Mouse (Mus musculus) spleen, postnatal 0 days (tissue): ENCODE data around the gene Hmga1b. TPM values are rescaled to one million over a fixed set of nuclear protein-coding genes. Genes with fewer than 3 reads are reported as not detected.

Source experiments
- polyA plus RNA-seq: library from polyadenylated mRNA; unstranded; fragments of >200 nt; fragmentation: Nextera tagmentation; extraction: Ambion mirVana; gene quantifications from 2 replicates; pipeline ENCODE4 v1.2.1, GENCODE M21; 2015

The Hmga1b gene
- 3.8 and 5.0 TPM in 2 replicates for polyA plus RNA-seq

GRCm38 (mm10) chr11:120762672-120763041 is at the start of gene Hmga1b:
Hmga1b (plus strand) TSS chr11:120762794.

GRCm38 (mm10) chr11:120713580-120714518 is 48.7 kb upstream of the Hmga1b start, which contains the start of the genes Cenpx and Lrrc45:
Cenpx (minus strand) TSS chr11:120713738.
Lrrc45 (plus strand) TSS chr11:120713925.

GRCm38 (mm10) chr11:120721124-120722066 is 41.2 kb upstream of the Hmga1b start, which contains the start of gene Rac3:
Rac3 (plus strand) TSS chr11:120721470.

GRCm38 (mm10) chr11:120727169-120727527 is 35.4 kb upstream of the Hmga1b start, which contains the start of gene Dcxr:
Dcxr (minus strand) TSS chr11:120727281.

GRCm38 (mm10) chr11:120731858-120732680 is 30.5 kb upstream of the Hmga1b start, which contains the start of gene Cbr2:
Cbr2 (minus strand) TSS chr11:120732114.

GRCm38 (mm10) chr11:120784064-120784791 is 21.6 kb downstream of the Hmga1b start, which contains the start of the genes Rfng and Gps1:
Rfng (minus strand) TSS chr11:120784207.
Gps1 (plus strand) TSS chr11:120784272.

GRCm38 (mm10) chr11:120795756-120796613 is 33.4 kb downstream of the Hmga1b start, which contains the start of gene Dus1l:
Dus1l (minus strand) TSS chr11:120796403.

Other genes with a start within 250 kb of the Hmga1b start
- 0.13 TPM in 1 of 2 replicates, not detected in the other for gene Gcgr, start 232.1 kb upstream of the Hmga1b start, polyA plus RNA-seq
- gene Mcrip1, start 213.1 kb upstream of the Hmga1b start, polyA plus RNA-seq, result 76.2 and 89.7 TPM in 2 replicates
- gene Ppp1r27, start 211.7 kb upstream of the Hmga1b start, polyA plus RNA-seq, result not detected in 2 replicates
- gene P4hb, start 189.5 kb upstream of the Hmga1b start, polyA plus RNA-seq, result 206 and 241 TPM in 2 replicates
- 234 and 266 TPM in 2 replicates for gene Arhgdia, start 181.2 kb upstream of the Hmga1b start, polyA plus RNA-seq
- 381 and 432 TPM in 2 replicates for gene Alyref, start 164.4 kb upstream of the Hmga1b start, polyA plus RNA-seq
- 120 and 128 TPM in 2 replicates for gene Anapc11, start 164.4 kb upstream of the Hmga1b start, polyA plus RNA-seq
- 2.7 and 5.2 TPM in 2 replicates for gene Npb, start 154.3 kb upstream of the Hmga1b start, polyA plus RNA-seq
- gene Pcyt2, start 144.9 kb upstream of the Hmga1b start, polyA plus RNA-seq, result 48.5 and 54.1 TPM in 2 replicates
- gene Sirt7, start 137.6 kb upstream of the Hmga1b start, polyA plus RNA-seq, result 49.4 and 54.1 TPM in 2 replicates
- gene Mafg, start 129.2 kb upstream of the Hmga1b start, polyA plus RNA-seq, result 40.0 and 41.2 TPM in 2 replicates
- 3.5 and 5.2 TPM in 2 replicates for gene Pycr1, start 119.0 kb upstream of the Hmga1b start, polyA plus RNA-seq
- gene Myadml2, start 114.6 kb upstream of the Hmga1b start, polyA plus RNA-seq, result 0.23 and 0.29 TPM in 2 replicates
- not detected in 2 replicates for gene Notum, start 101.6 kb upstream of the Hmga1b start, polyA plus RNA-seq
- gene Aspscr1, start 89.8 kb upstream of the Hmga1b start, polyA plus RNA-seq, result 60.0 and 64.9 TPM in 2 replicates
- gene Cenpx, start 49.1 kb upstream of the Hmga1b start, polyA plus RNA-seq, result 143 and 147 TPM in 2 replicates
- gene Lrrc45, start 48.9 kb upstream of the Hmga1b start, polyA plus RNA-seq, result 12.3 and 13.8 TPM in 2 replicates
- 3.1 and 3.6 TPM in 2 replicates for gene Rac3, start 41.3 kb upstream of the Hmga1b start, polyA plus RNA-seq
- 9.0 and 14.8 TPM in 2 replicates for gene Dcxr, start 35.5 kb upstream of the Hmga1b start, polyA plus RNA-seq
- 1.2 and 3.8 TPM in 2 replicates for gene Cbr2, start 30.7 kb upstream of the Hmga1b start, polyA plus RNA-seq
- gene Rfng, start 21.4 kb downstream of the Hmga1b start, polyA plus RNA-seq, result 11.9 and 13.8 TPM in 2 replicates
- gene Gps1, start 21.5 kb downstream of the Hmga1b start, polyA plus RNA-seq, result 73.2 and 75.4 TPM in 2 replicates
- 58.0 and 60.3 TPM in 2 replicates for gene Dus1l, start 33.6 kb downstream of the Hmga1b start, polyA plus RNA-seq
- gene Fasn, start 61.8 kb downstream of the Hmga1b start, polyA plus RNA-seq, result 7.5 and 8.1 TPM in 2 replicates
- gene Ccdc57, start 170.1 kb downstream of the Hmga1b start, polyA plus RNA-seq, result 2.4 and 3.1 TPM in 2 replicates
- 30.7 and 31.2 TPM in 2 replicates for gene Slc16a3, start 185.7 kb downstream of the Hmga1b start, polyA plus RNA-seq
- gene Csnk1d, start 228.5 kb downstream of the Hmga1b start, polyA plus RNA-seq, result 45.4 and 51.5 TPM in 2 replicates